Mouse (Mus musculus) midbrain, postnatal 0 days (tissue): ENCODE data around the gene Galnt10. TPM values are rescaled to one million over a fixed set of nuclear protein-coding genes. Genes with fewer than 3 reads are reported as not detected.

Experiments
- ATAC-seq: fragments of 200-750 bp; cut with Nextera tagmentation; 2 replicates; pipeline ENCODE4 v1.8.0; 2017; ENCODE audit warnings: moderate number of reproducible peaks, mild to moderate bottlenecking, moderate TSS enrichment, moderate library complexity; ENCODE audit not compliant: low FRiP score
- DNase-seq: peaks from one replicate; pipeline ENCODE4 v3.0.0-alpha.2; 2015; ENCODE audit warnings: low spot score
- H3K27ac ChIP-seq: fragments of 300-500 bp; sonication (generic); 2 replicates; pipeline ENCODE4 v1.5.1; 2014; ENCODE audit warnings: low read depth, mild to moderate bottlenecking, low read length, mixed read lengths
- H3K27me3 ChIP-seq: fragments of 300-500 bp; sonication (generic); 2 replicates; pipeline ENCODE4 v1.6.1; 2014; ENCODE audit warnings: low read length, control low read depth, mixed read lengths; ENCODE audit not compliant: insufficient read depth
- H3K36me3 ChIP-seq: fragments of 300-500 bp; sonication (generic); 2 replicates; pipeline ENCODE4 v1.6.1; 2014; ENCODE audit warnings: low read length, control low read depth, mixed read lengths; ENCODE audit not compliant: insufficient read depth
- H3K4me1 ChIP-seq: fragments of 300-500 bp; sonication (generic); 2 replicates; pipeline ENCODE4 v1.6.1; 2014; ENCODE audit warnings: mild to moderate bottlenecking, control low read depth, antibody characterized with exemption, low read length, mixed read lengths; ENCODE audit not compliant: insufficient read depth
- H3K4me2 ChIP-seq: fragments of 300-500 bp; sonication (generic); 2 replicates; pipeline ENCODE4 v1.6.1; 2014; ENCODE audit warnings: low read depth, mild to moderate bottlenecking, low read length, mixed read lengths; ENCODE audit not compliant: poor library complexity, severe bottlenecking
- H3K4me3 ChIP-seq: fragments of 300-500 bp; sonication (generic); 2 replicates; pipeline ENCODE4 v1.5.1; 2014; ENCODE audit warnings: low read depth, mild to moderate bottlenecking, low read length, moderate library complexity
- H3K9ac ChIP-seq: fragments of 300-500 bp; sonication (generic); replicated peaks from 2 replicates; pipeline ENCODE4 v1.6.1; 2014; ENCODE audit warnings: mild to moderate bottlenecking, low read length, moderate library complexity, mixed read lengths; ENCODE audit not compliant: poor library complexity, severe bottlenecking
- H3K9me3 ChIP-seq: fragments of 300-500 bp; sonication (generic); 2 replicates; pipeline ENCODE4 v1.6.1; 2016; ENCODE audit warnings: low read length, control low read depth
- CTCF ChIP-seq: IDR thresholded peaks from 2 replicates; pipeline ENCODE4 v1.5.1; 2016; ENCODE audit warnings: antibody characterized with exemption, mild to moderate bottlenecking
- WGBS: fragments of 180-500 bp; shearing (Covaris S2); extraction: QIAGEN DNeasy Blood & Tissue Kit; methylation state at CpG from one replicate; pipeline ENCODE4 v1.1.7; 2014; 5-methylcytosine and 5-hydroxymethylcytosine counted together
- polyA plus RNA-seq: library from polyadenylated mRNA; unstranded; fragments of >200 nt; fragmentation: Nextera tagmentation; extraction: Ambion mirVana; gene quantifications from 2 replicates; pipeline ENCODE4 v1.2.1, GENCODE M21; 2015
- total RNA-seq: library from RNA; depleted of rRNA; stranded (reverse); fragments of >200 nt; gene quantifications from 2 replicates; pipeline ENCODE4 v1.2.3, GENCODE M21; 2014; rRNA removed

The Galnt10 gene
- total and polyA plus RNA-seq, 2 experiments from 2014 or later, result 11.8 to 26.0 TPM

DNA sequence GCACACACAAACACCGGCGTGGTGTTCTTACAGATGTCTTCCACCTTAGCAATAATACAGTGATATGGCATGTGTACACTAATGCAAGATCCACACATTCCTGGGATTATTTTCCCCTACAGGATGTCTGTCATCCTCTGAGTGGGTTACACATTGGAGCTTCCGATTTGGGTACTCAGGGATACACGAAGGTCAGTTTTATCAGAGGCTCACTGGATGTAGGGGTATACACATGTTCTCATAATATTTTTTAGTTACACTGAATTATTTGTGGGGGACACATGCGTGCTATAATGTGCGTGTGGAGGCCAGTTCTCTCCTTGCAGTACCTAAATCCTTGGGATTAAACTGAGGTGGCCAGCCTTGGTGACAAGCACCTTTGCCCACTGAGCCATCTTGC is 188.8 kb downstream of the Galnt10 start:
- TF ChIP-seq CTCF, result no peak
- Histone ChIP-seq H3K9me3 (no peaks in the 10 kb centered on the region), H3K4me1 (peaks cover 3% of the 10 kb centered on the region; the same call in 1 of the 2 replicates), H3K36me3 (no peaks in the 10 kb centered on the region), H3K4me3 (no peak overlapping the region), H3K27me3 (peaks cover 68% of the 10 kb centered on the region), H3K9ac (no peak overlapping the region), H3K27ac (no peak overlapping the region), H3K4me2 (no peak overlapping the region)
- no peak for DNase-seq
- no peak for ATAC-seq
- whole genome bisulfite sequencing, result 8% methylated on average over 6 of the region's 6 CpGs

GRCm38 (mm10) chr11:57835331-57835730 is 190.1 kb downstream of the Galnt10 start:
- no peaks in the 10 kb centered on the region for H3K36me3 ChIP-seq
- 13% methylated on average over 2 of the region's 2 CpGs for WGBS
- H3K9ac ChIP-seq, result no peak overlapping the region
- no peak overlapping the region for H3K4me3 ChIP-seq
- H3K4me1 ChIP-seq, result peaks cover 3% of the 10 kb centered on the region; the same call in 1 of the 2 replicates
- H3K27ac ChIP-seq, result no peak overlapping the region
- DNase-seq (no peak), ATAC-seq (no peak)
- H3K27me3 ChIP-seq, result peaks cover 66% of the 10 kb centered on the region
- H3K9me3 ChIP-seq, result no peaks in the 10 kb centered on the region
- no peak for TF ChIP-seq CTCF
- H3K4me2 ChIP-seq, result no peak overlapping the region

GRCm38 (mm10) chr11:57835931-57836330 is 190.7 kb downstream of the Galnt10 start:
- Histone ChIP-seq H3K27ac (no peak overlapping the region), H3K4me1 (peaks cover 3% of the 10 kb centered on the region; the same call in 1 of the 2 replicates), H3K4me3 (no peak overlapping the region), H3K27me3 (peaks cover 64% of the 10 kb centered on the region), H3K36me3 (no peaks in the 10 kb centered on the region), H3K9me3 (no peaks in the 10 kb centered on the region), H3K4me2 (no peak overlapping the region), H3K9ac (no peak overlapping the region)
- DNase-seq (no peak), ATAC-seq (no peak)
- no peak for TF ChIP-seq CTCF
- 7% methylated on average over 3 of the region's 3 CpGs for WGBS

DNA sequence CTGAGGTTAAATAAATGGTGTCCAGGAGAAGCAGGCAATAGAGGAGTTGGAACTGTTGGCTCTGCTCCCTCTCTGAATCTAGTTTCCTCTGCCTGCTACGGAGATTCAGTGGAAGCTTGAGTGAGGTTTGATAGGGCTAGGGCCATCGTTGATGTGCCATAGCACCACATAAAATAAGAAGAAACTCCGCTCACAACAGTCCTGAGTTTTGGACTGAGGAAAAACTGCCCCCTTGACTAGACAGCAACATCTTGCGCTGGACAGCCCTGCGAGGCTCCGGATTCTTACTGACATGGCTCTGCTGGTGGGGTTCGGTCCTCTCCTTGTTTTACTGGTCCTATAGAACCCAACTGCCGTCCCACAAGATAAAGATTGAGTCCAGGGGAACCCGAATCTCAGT is 191.2 kb downstream of the Galnt10 start:
- Histone ChIP-seq H3K9me3 (no peaks in the 10 kb centered on the region), H3K9ac (no peak overlapping the region), H3K4me2 (no peak overlapping the region), H3K4me1 (peaks cover 3% of the 10 kb centered on the region; the same call in 1 of the 2 replicates), H3K27me3 (peaks cover 61% of the 10 kb centered on the region), H3K27ac (no peak overlapping the region), H3K4me3 (no peak overlapping the region), H3K36me3 (no peaks in the 10 kb centered on the region)
- 9% methylated on average over 9 of the region's 9 CpGs for WGBS
- TF ChIP-seq CTCF, result no peak
- no peak for ATAC-seq
- no peak for DNase-seq

Other genes with a start within 250 kb of the Galnt10 start
- gene Fam114a2, start 126.8 kb upstream of the Galnt10 start, total RNA-seq, result 29.5 and 46.4 TPM in 2 replicates
- gene Fam114a2, start 126.8 kb upstream of the Galnt10 start, polyA plus RNA-seq, result 50.9 and 51.1 TPM in 2 replicates
- 47.8 and 51.0 TPM in 2 replicates for gene Mfap3, start 126.8 kb upstream of the Galnt10 start, total RNA-seq
- gene Mfap3, start 126.8 kb upstream of the Galnt10 start, polyA plus RNA-seq, result 52.4 and 53.1 TPM in 2 replicates
- gene Sap30l, start 156.2 kb downstream of the Galnt10 start, total RNA-seq, result 35.1 and 40.1 TPM in 2 replicates
- 9.4 and 11.6 TPM in 2 replicates for gene Sap30l, start 156.2 kb downstream of the Galnt10 start, polyA plus RNA-seq
- not detected in 2 replicates for gene Hand1, start 187.4 kb downstream of the Galnt10 start, total RNA-seq
- gene Hand1, start 187.4 kb downstream of the Galnt10 start, polyA plus RNA-seq, result not detected in 2 replicates